Mouse (Mus musculus) embryonic facial prominence, embryonic 14.5 days (tissue): ENCODE data around the gene Erp29. TPM values are rescaled to one million over a fixed set of nuclear protein-coding genes. Genes with fewer than 3 reads are reported as not detected.

Source experiments
- ATAC-seq: fragments of 200-750 bp; cut with Nextera tagmentation; 2 replicates; pipeline ENCODE4 v1.8.0; 2017; ENCODE audit warnings: low read depth, moderate number of reproducible peaks, moderate TSS enrichment
- DNase-seq: peaks from one replicate; pipeline ENCODE4 v3.0.0-alpha.2; 2015; ENCODE audit warnings: low spot score
- H3K27ac ChIP-seq: fragments of 300-500 bp; sonication (generic); replicated peaks from 2 replicates; pipeline ENCODE4 v1.5.1; 2014; ENCODE audit warnings: low read depth, mild to moderate bottlenecking, low read length, moderate library complexity
- H3K27me3 ChIP-seq: fragments of 300-500 bp; sonication (generic); replicated peaks from 2 replicates; pipeline ENCODE4 v1.6.1; 2014; ENCODE audit warnings: low read length; ENCODE audit not compliant: control insufficient read depth, insufficient read depth
- H3K36me3 ChIP-seq: fragments of 300-500 bp; sonication (generic); 2 replicates; pipeline ENCODE4 v1.6.1; 2014; ENCODE audit warnings: low read length, mixed read lengths; ENCODE audit not compliant: control insufficient read depth, insufficient read depth
- H3K4me1 ChIP-seq: fragments of 300-500 bp; sonication (generic); 2 replicates; pipeline ENCODE4 v1.6.1; 2014; ENCODE audit warnings: antibody characterized with exemption, low read length; ENCODE audit not compliant: control insufficient read depth, insufficient read depth
- H3K4me2 ChIP-seq: fragments of 300-500 bp; sonication (generic); 2 replicates; pipeline ENCODE4 v1.6.1; 2014; ENCODE audit warnings: low read depth, mild to moderate bottlenecking, low read length, moderate library complexity, mixed read lengths
- H3K4me3 ChIP-seq: fragments of 300-500 bp; sonication (generic); 2 replicates; pipeline ENCODE4 v1.5.1; 2014; ENCODE audit warnings: low read depth, mild to moderate bottlenecking, low read length
- H3K9ac ChIP-seq: fragments of 300-500 bp; sonication (generic); 2 replicates; pipeline ENCODE4 v1.6.1; 2014; ENCODE audit warnings: low read depth, mild to moderate bottlenecking, low read length, moderate library complexity, mixed read lengths
- H3K9me3 ChIP-seq: fragments of 300-500 bp; sonication (generic); 2 replicates; pipeline ENCODE4 v1.6.1; 2016; ENCODE audit warnings: low read length; ENCODE audit not compliant: control insufficient read depth
- WGBS: fragments of 180-500 bp; shearing (Covaris S2); extraction: QIAGEN DNeasy Blood & Tissue Kit; methylation state at CpG from one replicate; pipeline ENCODE4 v1.1.7; 2014; 5-methylcytosine and 5-hydroxymethylcytosine counted together
- polyA plus RNA-seq: library from polyadenylated mRNA; unstranded; fragments of >200 nt; fragmentation: Nextera tagmentation; extraction: Ambion mirVana; gene quantifications from 2 replicates; pipeline ENCODE4 v1.2.1, GENCODE M21; 2014

Erp29 gene
- polyA plus RNA-seq, 1 experiment from 2014 or later, result 157 TPM

- WGBS, result 84% methylated on average over 2 of the region's 2 CpGs
- H3K9me3 ChIP-seq, result no peaks in the 10 kb centered on the region
- no peaks in the 10 kb centered on the region for H3K4me1 ChIP-seq
- H3K27me3 ChIP-seq, result no peaks in the 10 kb centered on the region
- DNase-seq (no peak), ATAC-seq (no peak)
- no peaks in the 10 kb centered on the region for H3K36me3 ChIP-seq
- no peak overlapping the region for H3K4me3 ChIP-seq
- no peak overlapping the region for H3K9ac ChIP-seq
- H3K27ac ChIP-seq, result no peak overlapping the region
- no peak overlapping the region for H3K4me2 ChIP-seq
Observed at GRCm38 (mm10) chr5:121472411-121472810, 20.1 kb upstream of the Erp29 start.

- no peak overlapping the region for H3K4me2 ChIP-seq
- no peaks in the 10 kb centered on the region for H3K9me3 ChIP-seq
- no peaks in the 10 kb centered on the region for H3K4me1 ChIP-seq
- ATAC-seq, result no peak
- no peaks in the 10 kb centered on the region for H3K36me3 ChIP-seq
- H3K9ac ChIP-seq, result no peak overlapping the region
- no peak overlapping the region for H3K27ac ChIP-seq
- no peak overlapping the region for H3K4me3 ChIP-seq
- 28% methylated on average over 3 of the region's 3 CpGs for WGBS
- DNase-seq, result no peak
- no peaks in the 10 kb centered on the region for H3K27me3 ChIP-seq
Observed at GRCm38 (mm10) chr5:121469566-121469965, 17.3 kb upstream of the Erp29 start.

- no peak for DNase-seq
- H3K36me3 ChIP-seq, result no peaks in the 10 kb centered on the region
Observed at GRCm38 (mm10) chr5:121463601-121464250, 11.4 kb upstream of the Erp29 start.

DNA sequence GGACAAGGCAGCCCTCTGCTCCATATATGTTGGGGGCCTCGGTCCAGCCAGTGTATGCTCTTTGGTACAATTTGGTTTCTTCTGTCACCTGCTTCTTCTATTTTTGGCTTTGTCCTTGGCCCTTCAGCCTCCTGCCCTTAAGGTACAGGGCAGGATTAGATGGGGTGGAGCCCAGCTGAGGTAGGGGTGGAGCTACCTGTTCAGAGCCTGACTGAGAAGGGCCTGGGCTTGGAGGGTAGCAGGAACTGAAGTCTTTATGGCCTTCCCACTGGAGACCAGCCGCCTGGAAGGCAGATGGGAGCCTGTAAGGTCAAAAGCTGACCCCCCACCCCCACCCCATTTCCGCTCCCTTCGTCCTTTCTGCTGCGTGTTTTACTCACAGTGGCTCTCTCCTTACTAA is 10.7 kb upstream of the Erp29 start:
- no peak overlapping the region for H3K9ac ChIP-seq
- 52% methylated on average over 5 of the region's 5 CpGs for WGBS
- DNase-seq, result no peak
- no peak for ATAC-seq
- H3K4me2 ChIP-seq, result no peak overlapping the region
- H3K9me3 ChIP-seq, result 0 out of 2 replicates have a peak, but pooled peaks cover 5% of the 10 kb centered on the region
- H3K27ac ChIP-seq, result no peak overlapping the region
- no peaks in the 10 kb centered on the region for H3K27me3 ChIP-seq
- no peaks in the 10 kb centered on the region for H3K36me3 ChIP-seq
- no peaks in the 10 kb centered on the region for H3K4me1 ChIP-seq
- H3K4me3 ChIP-seq, result no peak overlapping the region

More at GRCm38 (mm10) chr5:121463601-121464250, 11.4 kb upstream of the Erp29 start:
- Histone ChIP-seq H3K4me2 (no peak overlapping the region), H3K9me3 (0 out of 2 replicates have a peak, but pooled peaks cover 5% of the 10 kb centered on the region), H3K9ac (no peak overlapping the region), H3K27me3 (no peaks in the 10 kb centered on the region), H3K27ac (no peak overlapping the region), H3K4me3 (no peak overlapping the region), H3K4me1 (no peaks in the 10 kb centered on the region)
- no peak for ATAC-seq
- 52% methylated on average over 5 of the region's 5 CpGs for WGBS

GRCm38 (mm10) chr5:121462171-121462502 is 9.8 kb upstream of the Erp29 start:
- DNase-seq (no peak), ATAC-seq (no peak)
- Histone ChIP-seq H3K4me2 (no peak overlapping the region), H3K4me1 (no peaks in the 10 kb centered on the region), H3K27ac (no peak overlapping the region), H3K9ac (no peak overlapping the region), H3K9me3 (0 out of 2 replicates have a peak, but pooled peaks cover 5% of the 10 kb centered on the region), H3K36me3 (no peaks in the 10 kb centered on the region), H3K27me3 (no peaks in the 10 kb centered on the region), H3K4me3 (no peak overlapping the region)
- WGBS, result 18% methylated on average over 1 of the region's 1 CpGs

DNA sequence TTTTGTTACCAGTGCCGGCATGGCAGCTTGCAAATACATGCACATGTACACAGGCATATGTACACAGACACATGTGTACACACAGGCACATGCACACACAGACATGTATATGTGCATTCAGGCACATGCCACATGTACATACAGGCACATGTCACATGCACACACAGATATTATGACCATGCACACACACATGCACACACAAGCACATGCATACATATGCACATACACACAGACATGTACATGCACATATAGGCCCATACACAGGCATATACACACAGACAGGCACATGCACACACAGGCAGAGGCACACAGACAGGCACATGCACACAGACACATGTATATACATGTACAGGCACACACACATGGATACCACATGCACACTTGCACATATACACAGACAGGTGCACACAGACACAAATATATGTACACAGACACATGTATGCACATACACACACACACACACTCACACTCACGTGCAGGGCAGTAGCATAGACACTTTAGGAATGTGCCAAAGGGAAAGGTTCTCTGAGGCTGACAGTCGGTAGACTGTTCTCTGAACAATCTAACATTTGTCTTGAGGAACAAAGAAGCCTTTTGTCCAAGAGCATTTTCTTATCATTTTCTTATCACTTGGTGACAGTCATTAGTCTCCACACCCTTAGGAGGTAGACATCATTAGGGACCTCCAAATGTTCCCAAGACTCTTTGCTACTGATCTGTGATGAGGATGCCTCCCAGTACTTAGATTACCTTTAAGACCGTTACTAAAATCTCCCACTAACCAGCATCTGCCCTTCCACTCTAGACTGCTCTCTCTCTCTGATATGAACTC is 9.2 kb upstream of the Erp29 start:
- no peak overlapping the region for H3K9ac ChIP-seq
- no peak overlapping the region for H3K27ac ChIP-seq
- H3K4me2 ChIP-seq, result no peak overlapping the region
- WGBS, result 45% methylated on average over 4 of the region's 4 CpGs
- H3K4me3 ChIP-seq, result no peak overlapping the region
- ATAC-seq (no peak), DNase-seq (no peak)
- H3K27me3 ChIP-seq, result no peaks in the 10 kb centered on the region
- no peaks in the 10 kb centered on the region for H3K36me3 ChIP-seq
- no peaks in the 10 kb centered on the region for H3K4me1 ChIP-seq
- 0 out of 2 replicates have a peak, but pooled peaks cover 5% of the 10 kb centered on the region for H3K9me3 ChIP-seq

- Histone ChIP-seq H3K4me1 (peaks cover 8% of the 10 kb centered on the region), H3K4me3 (no peak overlapping the region), H3K4me2 (no peak overlapping the region), H3K9ac (no peak overlapping the region), H3K36me3 (no peaks in the 10 kb centered on the region), H3K27ac (no peak overlapping the region), H3K27me3 (no peaks in the 10 kb centered on the region), H3K9me3 (0 out of 2 replicates have a peak, but pooled peaks cover 5% of the 10 kb centered on the region)
- WGBS, result 67% methylated on average over 9 of the region's 9 CpGs
- DNase-seq (peak; percentile 17), ATAC-seq (no peak)
Observed at GRCm38 (mm10) chr5:121455510-121456265, 3.4 kb upstream of the Erp29 start.

DNA sequence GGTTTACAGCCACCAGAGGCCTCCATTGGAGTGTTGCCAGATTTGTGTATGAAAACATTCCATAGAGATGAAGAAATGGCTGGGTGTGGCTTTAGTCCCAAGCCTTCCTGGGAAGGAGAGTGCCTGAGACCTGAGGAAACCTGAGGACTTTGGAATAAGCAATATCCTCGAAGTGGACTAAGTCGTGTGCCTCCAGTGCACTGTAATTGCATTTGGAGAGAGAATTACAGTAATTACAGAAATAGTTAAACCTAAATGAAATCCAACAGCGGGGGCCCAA is 2.1 kb upstream of the Erp29 start:
- H3K36me3 ChIP-seq, result peaks cover 4% of the 10 kb centered on the region
- no peaks in the 10 kb centered on the region for H3K9me3 ChIP-seq
- H3K4me2 ChIP-seq, result no peak overlapping the region
- ATAC-seq (no peak), DNase-seq (peak; percentile 70)
- peaks cover 8% of the 10 kb centered on the region for H3K4me1 ChIP-seq
- H3K27me3 ChIP-seq, result no peaks in the 10 kb centered on the region
- H3K9ac ChIP-seq, result no peak overlapping the region
- WGBS, result 69% methylated on average over 3 of the region's 3 CpGs
- peak overlapping the region; percentile 67; the same call in 1 of the 2 replicates for H3K27ac ChIP-seq
- no peak overlapping the region for H3K4me3 ChIP-seq
